Mouse (Mus musculus): Measurements from ENCODE around the gene Ror1. TPM values are rescaled to one million over a fixed set of nuclear protein-coding genes. Genes with fewer than 3 reads are reported as not detected.
A peak's percentile ranks its signal among the peaks of the same experiment; 100 is the strongest.

Gene Ror1
- polyA plus RNA-seq, 1 experiment from 2014 or later, result 1.5 TPM

DNA sequence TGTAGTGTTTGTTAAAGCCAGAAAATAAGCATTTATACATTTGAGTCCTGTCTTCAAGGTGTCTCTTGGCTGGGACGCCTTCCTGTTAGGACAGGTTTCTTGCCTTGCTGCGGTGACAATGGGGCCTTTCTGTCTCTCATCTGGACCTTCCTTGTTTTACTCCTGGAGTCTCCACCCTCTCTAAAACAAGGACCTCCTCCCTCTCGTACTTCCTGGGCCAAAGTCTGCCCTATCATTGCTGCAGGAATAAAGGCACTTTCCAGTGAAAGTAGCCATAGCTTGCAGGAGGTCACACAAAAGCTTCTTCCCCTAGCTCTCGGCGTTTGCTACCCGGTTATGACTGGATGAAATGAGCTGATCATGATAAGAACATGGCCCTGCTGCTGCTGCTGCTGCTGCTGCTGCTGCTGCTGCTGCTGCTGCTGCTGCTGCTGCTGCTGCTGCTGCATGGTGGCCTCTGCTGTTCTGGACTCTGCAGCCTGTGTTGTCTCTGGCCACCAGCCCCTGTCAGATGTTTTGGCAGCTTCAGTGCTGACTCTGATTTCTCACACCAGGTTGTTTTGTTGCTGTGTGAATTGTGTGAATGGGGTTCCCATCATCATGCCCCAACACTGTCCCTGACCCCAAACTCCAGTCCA, 92.1 kb downstream of the Ror1 start:
- Histone ChIP-seq H3K4me2 (ENCODE audit: low read length) (no peak overlapping the region), H3K4me1 (ENCODE audit: control insufficient read depth, insufficient read depth, low read depth, low read length) (no peaks in the 10 kb centered on the region), H3K27ac (ENCODE audit: low read depth, low read length) (no peak overlapping the region), H3K36me3 (ENCODE audit: control insufficient read depth, insufficient read depth, low read length) (no peaks in the 10 kb centered on the region), H3K27me3 (replicated peaks; ENCODE audit: control insufficient read depth, insufficient read depth, low read length) (no peaks in the 10 kb centered on the region), H3K9ac (ENCODE audit: low read depth, low read length) (no peak overlapping the region), H3K9me3 (ENCODE audit: control insufficient read depth, low read length) (no peaks in the 10 kb centered on the region), H3K4me3 (ENCODE audit: low read length) (no peak overlapping the region)
- WGBS, result 65% methylated on average over 6 of the region's 6 CpGs
- peak; percentile 50; the same call in 1 of the 2 replicates for ATAC-seq

DNA sequence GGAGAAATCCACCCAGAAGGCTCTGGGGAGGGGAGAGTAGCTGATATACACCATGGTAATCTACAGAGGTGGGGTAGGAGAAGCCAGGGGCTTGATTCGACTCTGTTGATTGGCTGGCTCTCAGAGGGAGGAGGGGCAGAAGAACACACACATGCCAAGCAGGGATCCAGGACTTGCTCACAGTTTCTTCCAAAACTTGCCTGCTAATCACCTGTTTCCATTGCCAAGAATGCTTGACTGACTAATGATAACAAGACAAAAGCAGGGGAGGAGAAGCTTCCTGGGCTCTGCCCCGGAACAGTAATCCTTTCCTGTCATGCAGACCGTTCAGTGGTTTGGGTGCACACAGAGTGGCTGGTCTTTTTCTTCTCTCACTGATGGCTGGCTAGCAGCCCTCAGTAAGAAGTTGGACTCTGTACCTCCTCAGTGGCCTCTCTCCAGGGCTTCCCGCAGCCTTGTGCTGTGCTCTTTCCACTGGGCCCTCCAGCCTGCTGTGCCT, 92.7 kb downstream of the Ror1 start:
- WGBS, result 22% methylated on average over 4 of the region's 4 CpGs
- Histone ChIP-seq H3K4me1 (ENCODE audit: control insufficient read depth, insufficient read depth, low read depth, low read length) (no peaks in the 10 kb centered on the region), H3K4me2 (ENCODE audit: low read length) (no peak overlapping the region), H3K27ac (ENCODE audit: low read depth, low read length) (no peak overlapping the region), H3K4me3 (ENCODE audit: low read length) (no peak overlapping the region), H3K9ac (ENCODE audit: low read depth, low read length) (no peak overlapping the region), H3K36me3 (ENCODE audit: control insufficient read depth, insufficient read depth, low read length) (no peaks in the 10 kb centered on the region), H3K27me3 (replicated peaks; ENCODE audit: control insufficient read depth, insufficient read depth, low read length) (no peaks in the 10 kb centered on the region), H3K9me3 (ENCODE audit: control insufficient read depth, low read length) (no peaks in the 10 kb centered on the region)
- peak; percentile 87 for ATAC-seq

DNA sequence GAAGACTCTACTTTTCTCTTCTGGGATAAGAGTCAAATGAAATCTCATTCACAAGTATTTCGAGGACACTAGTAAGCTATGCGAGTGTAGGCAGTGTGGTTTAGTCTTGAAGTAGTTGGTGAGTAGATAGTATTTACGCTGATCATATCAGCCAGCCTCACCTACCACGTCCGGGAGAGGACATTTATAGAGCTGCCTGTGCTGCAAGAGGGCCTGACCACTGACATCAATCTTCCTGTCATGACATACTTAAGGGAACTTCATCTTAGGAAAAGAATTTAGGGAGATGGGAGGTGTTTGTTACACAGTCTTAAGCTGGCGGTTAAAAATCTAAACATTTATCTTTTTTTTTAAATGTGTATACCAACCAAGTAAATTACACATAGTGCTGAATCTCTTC, 95.9 kb downstream of the Ror1 start:
- no peak overlapping the region for H3K4me3 ChIP-seq (ENCODE audit: low read length)
- H3K9me3 ChIP-seq (ENCODE audit: control insufficient read depth, low read length), result no peaks in the 10 kb centered on the region
- no peaks in the 10 kb centered on the region for H3K4me1 ChIP-seq (ENCODE audit: control insufficient read depth, insufficient read depth, low read depth, low read length)
- no peak overlapping the region for H3K9ac ChIP-seq (ENCODE audit: low read depth, low read length)
- H3K4me2 ChIP-seq (ENCODE audit: low read length), result no peak overlapping the region
- ATAC-seq, result no peak
- H3K36me3 ChIP-seq (ENCODE audit: control insufficient read depth, insufficient read depth, low read length), result no peaks in the 10 kb centered on the region
- no peak overlapping the region for H3K27ac ChIP-seq (ENCODE audit: low read depth, low read length)
- no peaks in the 10 kb centered on the region for H3K27me3 ChIP-seq (replicated peaks; ENCODE audit: control insufficient read depth, insufficient read depth, low read length)
- WGBS, result 89% methylated on average over 6 of the region's 6 CpGs

DNA sequence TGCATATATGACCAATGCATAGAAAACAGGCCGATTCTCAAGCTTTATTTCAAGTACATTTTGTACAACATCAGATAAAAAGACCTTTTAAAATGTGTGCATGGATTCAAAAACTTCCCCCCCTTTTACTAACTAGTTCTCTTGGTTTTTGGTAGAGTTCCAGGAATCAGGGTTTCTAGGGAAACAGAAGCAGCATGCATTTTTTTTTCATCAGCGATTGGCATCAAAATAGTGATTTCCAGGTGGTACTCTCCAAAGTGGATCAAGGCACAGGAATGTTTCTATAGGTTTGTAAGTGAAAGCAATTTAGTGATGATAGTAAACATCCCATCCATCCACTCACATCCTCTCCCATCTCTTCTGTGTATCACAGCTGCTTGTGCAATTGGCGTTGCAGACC, 98.5 kb downstream of the Ror1 start:
- no peaks in the 10 kb centered on the region for H3K9me3 ChIP-seq (ENCODE audit: control insufficient read depth, low read length)
- H3K27ac ChIP-seq (ENCODE audit: low read depth, low read length), result no peak overlapping the region
- H3K4me3 ChIP-seq (ENCODE audit: low read length), result no peak overlapping the region
- no peak for ATAC-seq
- no peaks in the 10 kb centered on the region for H3K27me3 ChIP-seq (replicated peaks; ENCODE audit: control insufficient read depth, insufficient read depth, low read length)
- H3K9ac ChIP-seq (ENCODE audit: low read depth, low read length), result no peak overlapping the region
- no peak overlapping the region for H3K4me2 ChIP-seq (ENCODE audit: low read length)
- 66% methylated on average over 3 of the region's 3 CpGs for WGBS
- H3K36me3 ChIP-seq (ENCODE audit: control insufficient read depth, insufficient read depth, low read length), result no peaks in the 10 kb centered on the region
- no peaks in the 10 kb centered on the region for H3K4me1 ChIP-seq (ENCODE audit: control insufficient read depth, insufficient read depth, low read depth, low read length)

DNA sequence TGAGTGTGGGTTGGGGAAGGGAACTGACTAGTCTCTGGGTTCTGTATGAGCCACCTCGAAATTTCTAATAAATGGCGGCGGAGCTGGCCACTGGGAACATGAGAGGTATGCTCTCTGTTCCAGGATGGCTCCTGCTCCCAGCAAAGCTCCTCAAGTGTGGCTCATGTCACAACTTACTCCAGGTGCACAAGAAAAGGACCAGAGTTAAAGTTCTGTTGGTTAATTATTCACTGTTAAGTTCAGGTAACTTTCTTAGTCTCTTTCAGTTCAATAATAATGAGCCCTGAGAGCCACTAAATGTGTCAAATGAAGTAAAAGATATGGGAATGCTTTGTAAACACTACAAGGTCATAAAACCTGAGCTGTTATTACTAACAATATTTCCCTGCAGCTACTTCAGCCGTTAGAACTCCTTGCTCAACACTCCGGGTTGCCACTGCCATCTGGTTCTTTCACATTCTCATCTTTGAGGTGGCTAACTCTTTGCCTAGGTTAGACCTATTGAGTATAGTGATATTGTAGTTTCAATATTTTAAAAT, 100.7 kb downstream of the Ror1 start:
- ATAC-seq, result no peak
- H3K4me1 ChIP-seq (ENCODE audit: control insufficient read depth, insufficient read depth, low read depth, low read length), result no peaks in the 10 kb centered on the region
- 91% methylated on average over 5 of the region's 5 CpGs for WGBS
- no peak overlapping the region for H3K4me3 ChIP-seq (ENCODE audit: low read length)
- H3K27ac ChIP-seq (ENCODE audit: low read depth, low read length), result no peak overlapping the region
- no peaks in the 10 kb centered on the region for H3K36me3 ChIP-seq (ENCODE audit: control insufficient read depth, insufficient read depth, low read length)
- no peaks in the 10 kb centered on the region for H3K9me3 ChIP-seq (ENCODE audit: control insufficient read depth, low read length)
- H3K4me2 ChIP-seq (ENCODE audit: low read length), result no peak overlapping the region
- H3K27me3 ChIP-seq (replicated peaks; ENCODE audit: control insufficient read depth, insufficient read depth, low read length), result no peaks in the 10 kb centered on the region
- no peak overlapping the region for H3K9ac ChIP-seq (ENCODE audit: low read depth, low read length)

DNA sequence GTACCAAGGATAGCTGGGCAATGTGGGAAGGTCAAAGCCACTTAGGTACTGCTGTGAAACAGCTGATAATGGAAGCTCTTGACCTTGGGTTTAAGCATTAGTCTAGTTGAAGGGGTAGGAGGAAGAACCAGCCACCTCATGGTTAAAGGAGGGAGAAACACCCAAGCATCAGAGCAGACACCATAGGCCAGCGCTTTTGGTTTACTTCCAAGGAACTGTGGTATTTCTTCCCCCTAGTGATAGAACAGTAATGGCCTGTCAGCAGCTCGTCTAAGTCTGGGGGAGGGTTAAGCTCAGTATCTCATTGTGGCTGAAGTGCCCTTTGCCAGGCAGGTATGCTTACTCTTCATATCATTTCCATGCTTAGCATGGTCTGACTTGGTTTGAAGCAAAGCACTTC, 102.7 kb downstream of the Ror1 start:
- Histone ChIP-seq H3K36me3 (ENCODE audit: control insufficient read depth, insufficient read depth, low read length) (no peaks in the 10 kb centered on the region), H3K27ac (ENCODE audit: low read depth, low read length) (no peak overlapping the region), H3K4me2 (ENCODE audit: low read length) (no peak overlapping the region), H3K4me3 (ENCODE audit: low read length) (no peak overlapping the region), H3K27me3 (replicated peaks; ENCODE audit: control insufficient read depth, insufficient read depth, low read length) (no peaks in the 10 kb centered on the region), H3K4me1 (ENCODE audit: control insufficient read depth, insufficient read depth, low read depth, low read length) (no peaks in the 10 kb centered on the region), H3K9me3 (ENCODE audit: control insufficient read depth, low read length) (no peaks in the 10 kb centered on the region), H3K9ac (ENCODE audit: low read depth, low read length) (no peak overlapping the region)
- ATAC-seq, result no peak
- WGBS, result 71% methylated on average over 2 of the region's 2 CpGs

DNA sequence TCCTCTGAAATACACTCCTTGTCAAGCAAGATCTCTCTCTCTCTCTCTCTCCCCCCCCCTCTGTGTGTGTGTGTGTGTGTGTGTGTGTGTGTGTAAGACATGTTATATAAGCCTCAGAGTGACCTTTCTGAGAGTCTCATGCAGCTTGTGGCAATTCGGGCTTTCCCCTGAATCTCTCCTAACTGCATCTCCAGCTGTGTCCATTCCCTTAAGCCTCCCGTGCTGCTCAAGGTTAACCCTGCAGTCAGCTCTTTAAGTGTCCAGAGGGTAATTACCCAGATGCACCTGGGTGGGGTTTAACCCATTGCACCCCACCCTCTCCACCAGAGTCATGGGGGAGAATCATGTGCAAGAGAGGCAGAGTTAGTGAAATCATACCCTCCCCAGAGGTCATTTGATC, 105.7 kb downstream of the Ror1 start:
- H3K4me3 ChIP-seq (ENCODE audit: low read length), result no peak overlapping the region
- H3K9me3 ChIP-seq (ENCODE audit: control insufficient read depth, low read length), result no peaks in the 10 kb centered on the region
- WGBS, result 44% methylated on average over 2 of the region's 2 CpGs
- no peak overlapping the region for H3K4me2 ChIP-seq (ENCODE audit: low read length)
- no peaks in the 10 kb centered on the region for H3K4me1 ChIP-seq (ENCODE audit: control insufficient read depth, insufficient read depth, low read depth, low read length)
- H3K27me3 ChIP-seq (replicated peaks; ENCODE audit: control insufficient read depth, insufficient read depth, low read length), result no peaks in the 10 kb centered on the region
- no peaks in the 10 kb centered on the region for H3K36me3 ChIP-seq (ENCODE audit: control insufficient read depth, insufficient read depth, low read length)
- no peak overlapping the region for H3K9ac ChIP-seq (ENCODE audit: low read depth, low read length)
- ATAC-seq, result no peak
- H3K27ac ChIP-seq (ENCODE audit: low read depth, low read length), result no peak overlapping the region

DNA sequence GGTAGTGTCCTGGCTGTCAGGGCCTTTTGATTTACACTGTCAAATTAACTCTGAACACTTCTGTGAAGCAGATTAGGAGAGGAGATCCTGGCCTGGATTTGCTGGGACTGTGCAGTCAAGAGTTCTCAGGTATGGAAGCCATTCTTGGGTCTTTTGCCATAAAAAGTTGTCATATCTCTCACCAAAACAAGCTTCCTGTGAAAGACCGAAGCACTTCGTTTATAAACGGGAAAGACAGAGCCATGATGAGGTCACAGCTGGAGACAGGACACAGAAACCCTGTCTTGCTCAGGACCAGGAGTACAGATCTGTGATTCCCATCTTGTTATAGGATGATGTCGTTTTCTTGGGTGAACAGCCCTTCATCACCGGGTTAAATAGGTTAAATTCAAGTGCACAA, 107.5 kb downstream of the Ror1 start:
- Histone ChIP-seq H3K27me3 (replicated peaks; ENCODE audit: control insufficient read depth, insufficient read depth, low read length) (no peaks in the 10 kb centered on the region), H3K9ac (ENCODE audit: low read depth, low read length) (no peak overlapping the region), H3K9me3 (ENCODE audit: control insufficient read depth, low read length) (no peaks in the 10 kb centered on the region), H3K4me2 (ENCODE audit: low read length) (no peak overlapping the region), H3K4me3 (ENCODE audit: low read length) (no peak overlapping the region), H3K4me1 (ENCODE audit: control insufficient read depth, insufficient read depth, low read depth, low read length) (no peaks in the 10 kb centered on the region), H3K27ac (ENCODE audit: low read depth, low read length) (no peak overlapping the region), H3K36me3 (ENCODE audit: control insufficient read depth, insufficient read depth, low read length) (no peaks in the 10 kb centered on the region)
- 76% methylated on average over 5 of the region's 5 CpGs for WGBS
- ATAC-seq, result no peak

DNA sequence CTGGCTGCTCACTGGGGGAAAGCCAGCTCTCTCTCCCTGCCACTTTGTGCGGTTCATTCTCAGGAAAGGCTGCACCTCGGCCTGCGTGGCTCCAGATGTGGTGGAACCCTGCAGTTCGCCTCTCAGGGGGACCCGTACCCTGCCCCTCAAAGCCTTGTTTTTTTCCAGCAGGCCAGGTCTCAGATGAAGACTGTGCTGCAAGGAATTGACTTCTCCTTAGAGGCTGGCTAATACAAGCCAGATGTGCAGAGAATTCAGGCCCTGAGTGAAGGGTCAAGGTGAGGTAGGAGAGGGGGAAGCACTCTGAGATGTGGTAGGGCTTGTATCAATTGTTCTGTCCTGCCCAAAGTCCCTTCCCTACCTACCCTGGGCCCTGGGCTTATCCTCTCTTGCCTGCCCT, 108.1 kb downstream of the Ror1 start:
- no peaks in the 10 kb centered on the region for H3K36me3 ChIP-seq (ENCODE audit: control insufficient read depth, insufficient read depth, low read length)
- no peak overlapping the region for H3K4me2 ChIP-seq (ENCODE audit: low read length)
- no peak overlapping the region for H3K27ac ChIP-seq (ENCODE audit: low read depth, low read length)
- 70% methylated on average over 5 of the region's 5 CpGs for WGBS
- no peaks in the 10 kb centered on the region for H3K27me3 ChIP-seq (replicated peaks; ENCODE audit: control insufficient read depth, insufficient read depth, low read length)
- no peak overlapping the region for H3K9ac ChIP-seq (ENCODE audit: low read depth, low read length)
- no peaks in the 10 kb centered on the region for H3K4me1 ChIP-seq (ENCODE audit: control insufficient read depth, insufficient read depth, low read depth, low read length)
- no peak overlapping the region for H3K4me3 ChIP-seq (ENCODE audit: low read length)
- no peak for ATAC-seq
- H3K9me3 ChIP-seq (ENCODE audit: control insufficient read depth, low read length), result no peaks in the 10 kb centered on the region

All from hindbrain, embryonic 16.5 days (tissue).